Mouse (Mus musculus): ENCODE results near the gene Syvn1. TPM values are rescaled to one million over a fixed set of nuclear protein-coding genes. Genes with fewer than 3 reads are reported as not detected.

The Syvn1 gene
- polyA plus RNA-seq, 1 experiment from 2014 or later = 28.4 TPM

- Histone ChIP-seq H3K4me1 (peaks cover 34% of the 10 kb centered on the region), H3K4me3 (peak overlapping the region; percentile 86), H3K27me3 (no peaks in the 10 kb centered on the region), H3K36me3 (peaks cover 37% of the 10 kb centered on the region), H3K9ac (peak overlapping the region; percentile 97), H3K9me3 (no peaks in the 10 kb centered on the region), H3K27ac (peak overlapping the region; percentile 78; the same call in 1 of the 2 replicates), H3K4me2 (peak overlapping the region; percentile 84)
- no peak for ATAC-seq (ENCODE audit: insufficient number of reproducible peaks, insufficient read depth, low FRiP score, low TSS enrichment, low read depth)
- 36% methylated on average over 5 of the region's 5 CpGs for WGBS
Measured at GRCm38 (mm10) chr19:6058513-6058912, 12.1 kb downstream of the Syvn1 start.

GRCm38 (mm10) chr19:6058966-6059365, 12.6 kb downstream of the Syvn1 start:
- peak overlapping the region; percentile 84 for H3K4me2 ChIP-seq
- H3K9ac ChIP-seq = peak overlapping the region; percentile 97
- H3K9me3 ChIP-seq = no peaks in the 10 kb centered on the region
- peaks cover 34% of the 10 kb centered on the region for H3K4me1 ChIP-seq
- 81% methylated on average over 5 of the region's 5 CpGs for WGBS
- peak overlapping the region; percentile 86 for H3K4me3 ChIP-seq
- no peak overlapping the region for H3K27ac ChIP-seq
- no peaks in the 10 kb centered on the region for H3K27me3 ChIP-seq
- peaks cover 32% of the 10 kb centered on the region for H3K36me3 ChIP-seq
- no peak for ATAC-seq (ENCODE audit: insufficient number of reproducible peaks, insufficient read depth, low FRiP score, low TSS enrichment, low read depth)

GRCm38 (mm10) chr19:6061021-6061533, 14.7 kb downstream of the Syvn1 start, which contains the start of gene Znhit2:
Znhit2 (plus strand) TSS chr19:6061192.
- H3K9ac ChIP-seq = peak within 1 kb of the TSS; percentile 96
- peak; percentile 67 for ATAC-seq (ENCODE audit: insufficient number of reproducible peaks, insufficient read depth, low FRiP score, low TSS enrichment, low read depth)
- peaks cover 13% of the 10 kb centered on the region for H3K36me3 ChIP-seq
- no peaks in the 10 kb centered on the region for H3K27me3 ChIP-seq
- H3K4me2 ChIP-seq = peak within 1 kb of the TSS; percentile 100
- no peaks in the 10 kb centered on the region for H3K9me3 ChIP-seq
- peaks cover 34% of the 10 kb centered on the region for H3K4me1 ChIP-seq
- peak within 1 kb of the TSS; percentile 94 for H3K27ac ChIP-seq
- peak within 1 kb of the TSS; percentile 90 for H3K4me3 ChIP-seq
- 0% methylated on average over 58 of the region's 58 CpGs for WGBS

- peak overlapping the region; percentile 90 for H3K4me3 ChIP-seq
- H3K4me1 ChIP-seq = peaks cover 34% of the 10 kb centered on the region
- H3K27ac ChIP-seq = peak overlapping the region; percentile 94
- 2% methylated on average over 44 of the region's 44 CpGs for WGBS
- H3K9me3 ChIP-seq = no peaks in the 10 kb centered on the region
- ATAC-seq (ENCODE audit: insufficient number of reproducible peaks, insufficient read depth, low FRiP score, low TSS enrichment, low read depth) = no peak
- H3K9ac ChIP-seq = peak overlapping the region; percentile 96
- peak overlapping the region; percentile 100 for H3K4me2 ChIP-seq
- H3K36me3 ChIP-seq = peaks cover 13% of the 10 kb centered on the region
- no peaks in the 10 kb centered on the region for H3K27me3 ChIP-seq
Measured at GRCm38 (mm10) chr19:6061641-6062302, 15.4 kb downstream of the Syvn1 start.

GRCm38 (mm10) chr19:6062418-6062817, 16.0 kb downstream of the Syvn1 start:
- Histone ChIP-seq H3K4me2 (peak overlapping the region; percentile 100), H3K4me3 (peak overlapping the region; percentile 90), H3K9ac (peak overlapping the region; percentile 96), H3K36me3 (peaks cover 13% of the 10 kb centered on the region), H3K27me3 (no peaks in the 10 kb centered on the region), H3K27ac (no peak overlapping the region), H3K9me3 (no peaks in the 10 kb centered on the region), H3K4me1 (peaks cover 39% of the 10 kb centered on the region)
- ATAC-seq (ENCODE audit: insufficient number of reproducible peaks, insufficient read depth, low FRiP score, low TSS enrichment, low read depth) = no peak
- 69% methylated on average over 5 of the region's 5 CpGs for WGBS

- H3K4me1 ChIP-seq = peaks cover 44% of the 10 kb centered on the region
- H3K27me3 ChIP-seq = no peaks in the 10 kb centered on the region
- peak overlapping the region; percentile 90; the same call in 1 of the 2 replicates for H3K4me3 ChIP-seq
- H3K9ac ChIP-seq = no peak overlapping the region
- H3K9me3 ChIP-seq = no peaks in the 10 kb centered on the region
- no peak for ATAC-seq (ENCODE audit: insufficient number of reproducible peaks, insufficient read depth, low FRiP score, low TSS enrichment, low read depth)
- 94% methylated on average over 6 of the region's 6 CpGs for WGBS
- H3K4me2 ChIP-seq = peak overlapping the region; percentile 100; the same call in 1 of the 2 replicates
- peaks cover 13% of the 10 kb centered on the region for H3K36me3 ChIP-seq
- no peak overlapping the region for H3K27ac ChIP-seq
Measured at GRCm38 (mm10) chr19:6063081-6063480, 16.7 kb downstream of the Syvn1 start.

- H3K4me2 ChIP-seq = peak overlapping the region; percentile 96
- 46% methylated on average over 5 of the region's 5 CpGs for WGBS
- ATAC-seq (ENCODE audit: insufficient number of reproducible peaks, insufficient read depth, low FRiP score, low TSS enrichment, low read depth) = no peak
- peak overlapping the region; percentile 53 for H3K4me3 ChIP-seq
- no peaks in the 10 kb centered on the region for H3K9me3 ChIP-seq
- peak overlapping the region; percentile 86 for H3K27ac ChIP-seq
- peaks cover 31% of the 10 kb centered on the region for H3K36me3 ChIP-seq
- peak overlapping the region; percentile 75 for H3K9ac ChIP-seq
- peaks cover 35% of the 10 kb centered on the region for H3K4me1 ChIP-seq
- no peaks in the 10 kb centered on the region for H3K27me3 ChIP-seq
Measured at GRCm38 (mm10) chr19:6066571-6066970, 20.2 kb downstream of the Syvn1 start.

GRCm38 (mm10) chr19:6067011-6067723, 20.8 kb downstream of the Syvn1 start:
- Histone ChIP-seq H3K4me1 (peaks cover 30% of the 10 kb centered on the region), H3K36me3 (peaks cover 34% of the 10 kb centered on the region), H3K27ac (peak overlapping the region; percentile 86), H3K9ac (peak overlapping the region; percentile 75), H3K9me3 (no peaks in the 10 kb centered on the region), H3K27me3 (no peaks in the 10 kb centered on the region), H3K4me3 (peak overlapping the region; percentile 53), H3K4me2 (peak overlapping the region; percentile 96)
- peak; percentile 23; the same call in 1 of the 2 replicates for ATAC-seq (ENCODE audit: insufficient number of reproducible peaks, insufficient read depth, low FRiP score, low TSS enrichment, low read depth)
- WGBS = 1% methylated on average over 30 of the region's 30 CpGs

- Histone ChIP-seq H3K4me3 (peak within 1 kb of the TSS; percentile 53), H3K4me2 (peak within 1 kb of the TSS; percentile 96), H3K27ac (peak within 1 kb of the TSS; percentile 86), H3K9me3 (no peaks in the 10 kb centered on the region), H3K36me3 (peaks cover 39% of the 10 kb centered on the region), H3K27me3 (no peaks in the 10 kb centered on the region), H3K4me1 (peaks cover 23% of the 10 kb centered on the region), H3K9ac (peak within 1 kb of the TSS; percentile 75)
- WGBS = 11% methylated on average over 33 of the region's 33 CpGs
- peak; percentile 88 for ATAC-seq (ENCODE audit: insufficient number of reproducible peaks, insufficient read depth, low FRiP score, low TSS enrichment, low read depth)
Measured at GRCm38 (mm10) chr19:6067724-6068415, 21.5 kb downstream of the Syvn1 start, which contains the start of gene Tm7sf2. Tm7sf2 (minus strand) TSS chr19:6068373.

GRCm38 (mm10) chr19:6068951-6069350, 22.6 kb downstream of the Syvn1 start:
- Histone ChIP-seq H3K4me3 (no peak overlapping the region), H3K36me3 (peaks cover 49% of the 10 kb centered on the region), H3K4me1 (peaks cover 22% of the 10 kb centered on the region), H3K4me2 (no peak overlapping the region), H3K9ac (no peak overlapping the region), H3K9me3 (no peaks in the 10 kb centered on the region), H3K27me3 (no peaks in the 10 kb centered on the region), H3K27ac (no peak overlapping the region)
- ATAC-seq (ENCODE audit: insufficient number of reproducible peaks, insufficient read depth, low FRiP score, low TSS enrichment, low read depth) = no peak
- WGBS = 86% methylated on average over 4 of the region's 4 CpGs

- Histone ChIP-seq H3K4me3 (no peak overlapping the region), H3K27ac (no peak overlapping the region), H3K9me3 (no peaks in the 10 kb centered on the region), H3K27me3 (no peaks in the 10 kb centered on the region), H3K4me1 (peaks cover 22% of the 10 kb centered on the region), H3K36me3 (peaks cover 56% of the 10 kb centered on the region), H3K4me2 (no peak overlapping the region), H3K9ac (no peak overlapping the region)
- WGBS = 93% methylated on average over 10 of the region's 10 CpGs
- ATAC-seq (ENCODE audit: insufficient number of reproducible peaks, insufficient read depth, low FRiP score, low TSS enrichment, low read depth) = no peak
Measured at GRCm38 (mm10) chr19:6069851-6070250, 23.5 kb downstream of the Syvn1 start.

Data from embryonic facial prominence, embryonic 13.5 days (tissue).